Mouse (Mus musculus) embryonic facial prominence, embryonic 15.5 days (tissue): ENCODE measurements at regions not wholly inside any gene's neighbourhood (a gene's known extent, or its start where the extent isn't known, plus 50 kb on each side); places are given as distances from the start of the nearest gene placed in this dataset.

Experiments used
- ATAC-seq: fragments of 200-750 bp; cut with Nextera tagmentation; 2 replicates; pipeline ENCODE4 v1.8.0; 2017; ENCODE audit warnings: low read depth, moderate TSS enrichment; ENCODE audit not compliant: insufficient number of reproducible peaks, low FRiP score, low TSS enrichment
- H3K27ac ChIP-seq: fragments of 300-500 bp; sonication (generic); replicated peaks from 2 replicates; pipeline ENCODE4 v1.5.1; 2015; ENCODE audit warnings: mild to moderate bottlenecking, inconsistent platforms
- H3K27me3 ChIP-seq: fragments of 300-500 bp; sonication (generic); 2 replicates; pipeline ENCODE4 v1.6.1; 2015; ENCODE audit warnings: inconsistent platforms
- H3K36me3 ChIP-seq: fragments of 300-500 bp; sonication (generic); 2 replicates; pipeline ENCODE4 v1.6.1; 2015; ENCODE audit warnings: mild to moderate bottlenecking, inconsistent platforms
- H3K4me1 ChIP-seq: fragments of 300-500 bp; sonication (generic); 2 replicates; pipeline ENCODE4 v1.6.1; 2015; ENCODE audit warnings: inconsistent platforms
- H3K4me2 ChIP-seq: fragments of 300-500 bp; sonication (generic); replicated peaks from 2 replicates; pipeline ENCODE4 v1.6.1; 2015; ENCODE audit warnings: mild to moderate bottlenecking, inconsistent platforms
- H3K4me3 ChIP-seq: fragments of 300-500 bp; sonication (generic); replicated peaks from 2 replicates; pipeline ENCODE4 v1.5.1; 2015; ENCODE audit warnings: mild to moderate bottlenecking, inconsistent platforms
- H3K9ac ChIP-seq: fragments of 300-500 bp; sonication (generic); 2 replicates; pipeline ENCODE4 v1.6.1; 2015; ENCODE audit warnings: inconsistent platforms
- H3K9me3 ChIP-seq: fragments of 300-500 bp; sonication (generic); replicated peaks from 2 replicates; pipeline ENCODE4 v1.6.1; 2016; ENCODE audit warnings: inconsistent platforms
- WGBS: fragments of 180-500 bp; shearing (Covaris S2); methylation state at CpG from one replicate; pipeline ENCODE4 v1.1.7; 2015; 5-methylcytosine and 5-hydroxymethylcytosine counted together

DNA sequence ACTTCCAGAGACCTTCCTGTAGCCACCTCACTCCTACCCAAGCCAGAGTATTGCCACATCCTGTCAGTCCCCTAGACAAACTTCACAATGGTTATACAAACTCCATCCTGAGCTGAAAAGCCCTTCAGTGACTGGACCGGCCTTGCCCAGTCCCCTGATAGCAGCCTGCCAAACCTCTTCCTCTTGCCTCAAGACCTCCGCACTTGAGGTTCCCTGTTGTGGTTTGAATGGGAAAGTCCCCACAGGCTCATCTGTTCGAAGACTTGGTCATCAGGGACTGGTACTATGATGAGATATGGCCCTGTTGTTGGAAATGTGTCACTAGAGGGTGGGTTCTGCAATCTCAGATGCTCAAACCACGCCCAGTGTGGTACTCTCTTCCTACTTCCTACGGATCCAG is 65.4 kb downstream of the Irf2bpl start:
- Histone ChIP-seq H3K27ac (no peak overlapping the region), H3K4me2 (no peak overlapping the region), H3K4me1 (peaks cover 55% of the 10 kb centered on the region), H3K9ac (no peak overlapping the region), H3K27me3 (no peaks in the 10 kb centered on the region), H3K4me3 (no peak overlapping the region), H3K36me3 (no peaks in the 10 kb centered on the region), H3K9me3 (no peaks in the 10 kb centered on the region)
- ATAC-seq = no peak
- WGBS = 77% methylated on average over 5 of the region's 5 CpGs

DNA sequence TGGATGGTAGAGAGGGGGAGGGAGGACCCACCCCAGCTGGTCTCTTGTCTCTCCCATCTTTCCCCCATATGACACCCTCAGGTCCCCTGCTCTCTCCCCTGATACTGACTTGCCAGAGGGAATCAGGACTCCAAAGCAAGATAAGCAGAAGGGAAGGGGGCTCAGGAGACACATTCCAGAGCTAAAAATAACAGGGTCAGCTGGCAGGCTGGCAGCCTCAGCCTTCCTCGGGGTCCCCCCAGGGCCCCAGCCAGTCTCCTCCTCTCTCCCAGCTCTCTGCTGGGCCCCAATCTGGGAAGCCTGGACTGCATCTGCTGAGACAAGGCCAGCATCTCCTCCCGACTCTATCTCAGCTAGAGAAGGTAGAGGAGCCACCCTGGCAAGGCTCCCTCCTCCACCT is 66.4 kb downstream of the Irf2bpl start:
- Histone ChIP-seq H3K4me1 (peaks cover 46% of the 10 kb centered on the region), H3K27ac (peak overlapping the region; percentile 58), H3K36me3 (no peaks in the 10 kb centered on the region), H3K27me3 (no peaks in the 10 kb centered on the region), H3K9me3 (no peaks in the 10 kb centered on the region), H3K4me3 (no peak overlapping the region), H3K9ac (no peak overlapping the region), H3K4me2 (no peak overlapping the region)
- 12% methylated on average over 2 of the region's 2 CpGs for WGBS
- no peak for ATAC-seq

- H3K9me3 ChIP-seq = no peaks in the 10 kb centered on the region
- peaks cover 40% of the 10 kb centered on the region for H3K4me1 ChIP-seq
- no peaks in the 10 kb centered on the region for H3K36me3 ChIP-seq
- peak overlapping the region; percentile 80 for H3K27ac ChIP-seq
- H3K27me3 ChIP-seq = no peaks in the 10 kb centered on the region
- H3K9ac ChIP-seq = no peak overlapping the region
- 40% methylated on average over 11 of the region's 11 CpGs for WGBS
- H3K4me3 ChIP-seq = no peak overlapping the region
- ATAC-seq = 0 out of 2 replicates have a peak, but pooled peaks have one; percentile 40
- no peak overlapping the region for H3K4me2 ChIP-seq
Measured at GRCm38 (mm10) chr12:86816702-86817610, 67.6 kb downstream of the Irf2bpl start.

DNA sequence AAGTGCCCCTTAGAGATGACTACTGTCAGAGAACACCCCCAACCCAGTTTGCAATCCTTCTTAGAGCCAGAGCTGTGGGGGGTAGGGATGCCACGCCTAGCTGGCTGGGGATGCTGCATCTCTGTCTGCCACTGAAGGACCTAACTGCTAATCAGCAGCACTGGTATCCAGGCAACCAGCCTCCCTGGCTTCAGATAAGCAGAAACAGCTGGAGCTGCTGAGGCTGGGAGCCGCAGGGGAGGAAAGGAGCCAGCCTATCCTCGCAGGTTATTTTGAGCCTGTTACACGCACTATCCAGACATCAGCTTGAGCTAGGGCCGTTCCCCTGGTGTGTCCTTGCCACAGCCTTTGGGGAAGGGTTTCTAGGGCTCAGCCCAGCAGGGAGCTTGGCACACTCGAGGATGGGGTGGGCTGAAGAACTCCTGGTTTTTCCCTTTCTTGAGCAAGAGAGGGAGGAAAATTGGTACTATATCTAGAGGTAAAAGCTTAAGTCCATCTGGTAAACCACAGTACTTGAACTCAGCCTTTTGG is 68.4 kb downstream of the Irf2bpl start:
- no peaks in the 10 kb centered on the region for H3K27me3 ChIP-seq
- H3K36me3 ChIP-seq = no peaks in the 10 kb centered on the region
- H3K4me2 ChIP-seq = 0 out of 2 replicates have a peak overlapping the region, but pooled peaks have one; percentile 10
- WGBS = 7% methylated on average over 6 of the region's 6 CpGs
- H3K4me3 ChIP-seq = no peak overlapping the region
- no peak overlapping the region for H3K9ac ChIP-seq
- peaks cover 40% of the 10 kb centered on the region for H3K4me1 ChIP-seq
- peak overlapping the region; percentile 80 for H3K27ac ChIP-seq
- no peaks in the 10 kb centered on the region for H3K9me3 ChIP-seq
- peak; percentile 83 for ATAC-seq

DNA sequence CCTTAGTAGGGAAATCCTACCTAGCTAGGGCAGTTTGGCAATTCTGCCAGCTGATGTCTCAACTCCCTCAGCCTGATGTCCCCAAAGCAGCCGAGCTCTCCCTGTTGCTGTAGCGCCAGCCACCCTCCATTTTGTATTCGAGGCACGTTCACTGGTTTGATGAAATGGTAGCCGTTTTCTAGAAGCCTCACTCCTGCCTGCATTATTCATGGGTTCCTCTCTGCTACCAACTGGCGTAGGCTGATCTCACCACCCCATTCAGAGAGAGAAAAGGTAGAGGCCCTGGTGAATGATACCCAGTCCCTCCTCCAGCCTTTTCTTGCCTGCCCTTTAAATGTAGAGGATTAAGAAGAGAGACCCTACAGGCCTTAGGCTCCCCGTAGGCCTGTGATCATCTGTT is 69.9 kb downstream of the Irf2bpl start:
- H3K4me1 ChIP-seq = peaks cover 51% of the 10 kb centered on the region
- 80% methylated on average over 7 of the region's 7 CpGs for WGBS

More for the DNA sequence above, 69.9 kb downstream of the Irf2bpl start:
- Histone ChIP-seq H3K36me3 (no peaks in the 10 kb centered on the region), H3K4me2 (no peak overlapping the region), H3K9me3 (no peaks in the 10 kb centered on the region), H3K27ac (no peak overlapping the region), H3K4me3 (no peak overlapping the region), H3K9ac (no peak overlapping the region), H3K27me3 (no peaks in the 10 kb centered on the region)
- ATAC-seq = no peak
